Mouse (Mus musculus): ENCODE data around the gene Thsd4. TPM values are rescaled to one million over a fixed set of nuclear protein-coding genes. Genes with fewer than 3 reads are reported as not detected.
"Not testable (repeated sequence)": the region's sequence is repeated elsewhere in the genome, so short reads cannot be mapped to it uniquely, and the experiment has no call there.

Thsd4 gene
- polyA plus RNA-seq, 1 experiment from 2014 or later = 11.4 TPM

DNA sequence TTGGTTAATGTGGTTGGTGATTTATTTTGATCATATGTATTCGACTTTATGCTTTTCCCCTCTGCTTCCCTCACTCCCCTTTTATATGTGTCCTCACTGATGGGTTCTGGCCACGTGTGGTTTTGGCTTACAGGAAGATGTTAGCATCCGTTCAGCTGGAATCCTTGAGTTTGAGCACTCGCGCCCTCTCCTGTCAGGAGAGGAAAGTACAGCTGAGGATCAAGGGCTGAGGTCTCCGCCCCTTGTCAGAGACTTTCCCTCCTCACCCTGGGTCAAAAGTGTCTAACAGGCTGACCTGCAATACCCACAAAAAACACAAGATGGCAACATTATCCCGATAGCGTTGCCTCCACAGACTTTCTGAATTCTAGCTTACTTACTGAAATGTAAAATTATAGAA, 562.6 kb downstream of the Thsd4 start:
- Histone ChIP-seq H3K27me3 (replicated peaks; ENCODE audit: control insufficient read depth, insufficient read depth, low read length) (no peaks in the 10 kb centered on the region), H3K4me1 (replicated peaks; ENCODE audit: control insufficient read depth, insufficient read depth, low read length) (no peaks in the 10 kb centered on the region), H3K9ac (ENCODE audit: low read depth, low read length) (no peak overlapping the region), H3K36me3 (ENCODE audit: control insufficient read depth, insufficient read depth) (no peaks in the 10 kb centered on the region), H3K4me3 (ENCODE audit: low read depth, low read length) (no peak overlapping the region), H3K4me2 (replicated peaks; ENCODE audit: low read depth) (no peak overlapping the region), H3K27ac (ENCODE audit: low read depth, low read length) (no peak overlapping the region), H3K9me3 (ENCODE audit: control insufficient read depth) (no peaks in the 10 kb centered on the region)
- 3% methylated on average over 8 of the region's 8 CpGs for WGBS
- peak; percentile 68 for ATAC-seq
- peak; percentile 94 for TF ChIP-seq CTCF (IDR thresholded peaks at IDR 0.05; ENCODE audit: low read depth)

DNA sequence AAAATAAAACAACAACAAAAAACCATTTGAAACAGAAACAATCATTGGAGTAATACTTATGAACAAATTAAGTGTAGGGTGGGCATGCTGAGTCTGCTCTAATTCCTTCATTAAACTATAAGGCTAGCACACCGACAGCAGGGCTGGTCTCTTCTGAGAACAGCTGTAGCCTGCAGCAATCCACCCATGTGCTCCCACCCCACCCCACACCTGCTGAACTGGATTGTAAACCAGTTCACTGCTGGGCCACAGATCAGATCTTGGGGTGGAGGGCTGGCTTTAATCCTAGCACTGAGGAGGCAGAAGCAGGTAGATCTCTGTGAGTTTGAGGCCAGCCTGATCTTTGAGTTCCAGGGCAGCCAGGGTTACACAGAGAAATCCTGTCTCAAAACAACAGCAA, 563.7 kb downstream of the Thsd4 start:
- not testable (repeated sequence) for ATAC-seq; H3K27me3 ChIP-seq (replicated peaks; ENCODE audit: control insufficient read depth, insufficient read depth, low read length); H3K4me2 ChIP-seq (replicated peaks; ENCODE audit: low read depth); H3K9me3 ChIP-seq (ENCODE audit: control insufficient read depth); H3K9ac ChIP-seq (ENCODE audit: low read depth, low read length); H3K27ac ChIP-seq (ENCODE audit: low read depth, low read length); H3K4me1 ChIP-seq (replicated peaks; ENCODE audit: control insufficient read depth, insufficient read depth, low read length); H3K4me3 ChIP-seq (ENCODE audit: low read depth, low read length); H3K36me3 ChIP-seq (ENCODE audit: control insufficient read depth, insufficient read depth)
- WGBS = 32% methylated on average over 1 of the region's 1 CpGs

DNA sequence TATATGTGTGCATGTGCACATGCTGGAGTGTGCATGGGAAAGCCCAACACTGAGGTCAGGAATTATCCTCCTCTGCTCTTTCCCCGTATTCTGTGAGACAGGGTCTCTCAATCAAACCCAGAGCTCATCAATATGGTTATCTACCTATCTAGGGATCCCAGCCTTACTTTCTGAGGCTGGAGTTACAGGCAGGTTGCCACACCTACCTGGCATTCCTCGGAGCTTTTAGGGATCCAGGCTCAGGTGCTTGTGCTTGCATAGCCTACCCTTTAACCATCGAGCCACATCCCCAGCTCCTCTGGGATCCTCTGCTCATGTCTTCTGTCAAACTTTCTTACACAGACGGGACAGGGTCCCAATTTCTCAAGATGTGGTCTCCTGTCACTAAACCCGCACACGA, 565.4 kb downstream of the Thsd4 start:
- Histone ChIP-seq H3K9ac (ENCODE audit: low read depth, low read length) (no peak overlapping the region), H3K27me3 (replicated peaks; ENCODE audit: control insufficient read depth, insufficient read depth, low read length) (no peaks in the 10 kb centered on the region), H3K4me2 (replicated peaks; ENCODE audit: low read depth) (0 out of 2 replicates have a peak overlapping the region, but pooled peaks have one; percentile 6), H3K36me3 (ENCODE audit: control insufficient read depth, insufficient read depth) (no peaks in the 10 kb centered on the region), H3K27ac (ENCODE audit: low read depth, low read length) (no peak overlapping the region), H3K4me3 (ENCODE audit: low read depth, low read length) (no peak overlapping the region), H3K4me1 (replicated peaks; ENCODE audit: control insufficient read depth, insufficient read depth, low read length) (0 out of 2 replicates have a peak, but pooled peaks cover 2% of the 10 kb centered on the region), H3K9me3 (ENCODE audit: control insufficient read depth) (no peaks in the 10 kb centered on the region)
- WGBS = 32% methylated on average over 6 of the region's 6 CpGs
- TF ChIP-seq CTCF (IDR thresholded peaks at IDR 0.05; ENCODE audit: low read depth) = no peak
- no peak for ATAC-seq

DNA sequence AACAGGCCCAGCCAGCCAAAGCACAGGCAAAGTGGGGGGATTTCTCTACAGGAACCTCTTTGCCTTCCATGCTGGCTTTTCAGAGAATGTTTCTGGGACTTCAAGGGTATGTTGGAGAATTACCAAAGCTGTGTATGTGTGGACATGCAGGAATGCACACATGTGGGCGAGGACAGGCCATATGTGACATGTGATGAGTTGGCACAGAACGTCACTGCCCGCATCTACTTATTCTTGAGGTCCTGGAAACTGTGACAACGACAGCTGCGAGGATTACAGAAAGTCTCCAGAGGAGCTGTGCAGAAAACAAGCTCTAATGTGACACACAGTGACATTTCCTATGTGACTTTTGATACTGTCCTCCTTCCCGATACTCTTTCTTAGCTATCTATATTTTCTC, 566.2 kb downstream of the Thsd4 start:
- no peak for ATAC-seq
- Histone ChIP-seq H3K4me1 (replicated peaks; ENCODE audit: control insufficient read depth, insufficient read depth, low read length) (0 out of 2 replicates have a peak, but pooled peaks cover 6% of the 10 kb centered on the region), H3K27ac (ENCODE audit: low read depth, low read length) (0 out of 2 replicates have a peak overlapping the region, but pooled peaks have one; percentile 5), H3K27me3 (replicated peaks; ENCODE audit: control insufficient read depth, insufficient read depth, low read length) (no peaks in the 10 kb centered on the region), H3K4me2 (replicated peaks; ENCODE audit: low read depth) (no peak overlapping the region), H3K36me3 (ENCODE audit: control insufficient read depth, insufficient read depth) (no peaks in the 10 kb centered on the region), H3K4me3 (ENCODE audit: low read depth, low read length) (no peak overlapping the region), H3K9ac (ENCODE audit: low read depth, low read length) (no peak overlapping the region), H3K9me3 (ENCODE audit: control insufficient read depth) (no peaks in the 10 kb centered on the region)
- no peak for TF ChIP-seq CTCF (IDR thresholded peaks at IDR 0.05; ENCODE audit: low read depth)
- WGBS = 59% methylated on average over 6 of the region's 6 CpGs

DNA sequence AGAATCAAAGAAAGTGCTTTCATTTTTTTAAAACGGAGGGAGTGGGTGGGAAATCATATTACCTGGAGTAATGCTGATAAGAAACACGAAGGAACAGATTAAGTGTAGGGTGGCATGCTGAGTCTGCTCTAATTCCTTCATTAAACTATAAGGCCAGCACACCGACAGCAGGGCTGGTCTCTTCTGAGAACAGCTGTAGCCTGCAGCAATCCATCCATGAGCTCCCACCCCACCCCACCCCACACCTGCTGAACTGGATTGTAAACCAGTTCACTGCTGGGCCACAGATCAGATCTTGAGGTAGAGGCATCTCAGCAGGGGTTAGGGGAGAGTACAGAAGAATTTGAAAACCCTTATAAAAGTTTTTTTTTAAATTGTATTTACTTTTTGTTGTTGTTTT, 566.6 kb downstream of the Thsd4 start:
- no peak for ATAC-seq
- Histone ChIP-seq H3K9ac (ENCODE audit: low read depth, low read length) (no peak overlapping the region), H3K9me3 (ENCODE audit: control insufficient read depth) (no peaks in the 10 kb centered on the region), H3K4me1 (replicated peaks; ENCODE audit: control insufficient read depth, insufficient read depth, low read length) (0 out of 2 replicates have a peak, but pooled peaks cover 6% of the 10 kb centered on the region), H3K36me3 (ENCODE audit: control insufficient read depth, insufficient read depth) (no peaks in the 10 kb centered on the region), H3K4me3 (ENCODE audit: low read depth, low read length) (no peak overlapping the region), H3K27ac (ENCODE audit: low read depth, low read length) (no peak overlapping the region), H3K4me2 (replicated peaks; ENCODE audit: low read depth) (no peak overlapping the region), H3K27me3 (replicated peaks; ENCODE audit: control insufficient read depth, insufficient read depth, low read length) (no peaks in the 10 kb centered on the region)
- 22% methylated on average over 3 of the region's 3 CpGs for WGBS
- no peak for TF ChIP-seq CTCF (IDR thresholded peaks at IDR 0.05; ENCODE audit: low read depth)

DNA sequence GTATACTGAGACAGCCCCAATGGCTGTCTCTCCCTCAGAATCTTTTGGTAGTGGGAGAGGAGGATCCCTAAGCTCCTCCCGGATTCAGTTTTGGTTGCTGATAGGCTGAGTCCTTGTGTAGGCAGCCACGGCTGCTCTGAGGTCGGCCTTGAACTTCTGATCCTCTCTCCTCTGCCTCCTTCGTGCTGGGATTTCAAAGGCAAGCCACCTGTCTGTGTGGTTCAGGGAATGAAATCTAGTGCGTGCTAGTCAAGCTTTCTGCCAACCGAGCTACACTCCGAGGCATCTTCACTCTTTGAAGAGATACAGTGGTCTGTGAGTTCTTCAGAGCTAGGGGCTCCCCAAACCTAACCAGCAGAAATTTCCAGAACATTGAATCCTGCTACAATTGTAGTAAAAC, 568.3 kb downstream of the Thsd4 start:
- H3K9me3 ChIP-seq (ENCODE audit: control insufficient read depth) = no peaks in the 10 kb centered on the region
- ATAC-seq = no peak
- no peaks in the 10 kb centered on the region for H3K27me3 ChIP-seq (replicated peaks; ENCODE audit: control insufficient read depth, insufficient read depth, low read length)
- peaks cover 6% of the 10 kb centered on the region; the same call in 1 of the 2 replicates for H3K4me1 ChIP-seq (replicated peaks; ENCODE audit: control insufficient read depth, insufficient read depth, low read length)
- 58% methylated on average over 7 of the region's 7 CpGs for WGBS
- no peaks in the 10 kb centered on the region for H3K36me3 ChIP-seq (ENCODE audit: control insufficient read depth, insufficient read depth)
- H3K4me2 ChIP-seq (replicated peaks; ENCODE audit: low read depth) = 0 out of 2 replicates have a peak overlapping the region, but pooled peaks have one; percentile 9
- H3K4me3 ChIP-seq (ENCODE audit: low read depth, low read length) = no peak overlapping the region
- no peak for TF ChIP-seq CTCF (IDR thresholded peaks at IDR 0.05; ENCODE audit: low read depth)
- peak overlapping the region; percentile 95 for H3K27ac ChIP-seq (ENCODE audit: low read depth, low read length)
- no peak overlapping the region for H3K9ac ChIP-seq (ENCODE audit: low read depth, low read length)
